22 mouse cellular contexts compared by ENCODE assay signal in the genomic region with DNA sequence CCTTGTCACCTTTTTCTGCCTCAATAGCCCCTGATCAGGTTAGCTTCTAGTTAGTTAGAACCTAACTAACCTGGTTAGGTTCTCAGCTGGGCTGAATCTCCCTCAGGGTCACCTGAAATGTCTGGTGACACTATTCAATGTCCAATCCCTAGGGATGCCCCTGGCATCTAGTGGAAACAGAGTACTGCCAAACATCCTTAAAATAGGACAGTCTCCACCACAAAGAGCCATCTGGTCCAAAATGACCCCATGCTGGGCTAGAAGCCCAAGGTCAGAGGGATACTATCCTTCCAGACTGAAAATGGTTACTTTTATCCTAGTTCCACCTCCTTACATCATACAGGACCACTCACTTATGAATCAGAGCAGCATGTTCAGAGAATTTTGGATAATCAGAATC.
DNase-seq lines count a peak whose midpoint lies in the region; TF ChIP-seq lines count a peak whose summit lies in the region.
"Had no signal": no experiment of that assay in that cellular context is flagged by ENCODE, and none has a peak within 500 bp of the region (broad histone marks: within the 10 kb centered on the region; RNA-seq: fewer than 3 reads in every experiment).

No protein-coding gene starts in this region.

- no peak overlapping the region for H3K4me3 ChIP-seq in left cerebral cortex, adult 2 months
- no peak overlapping the region for H3K4me3 ChIP-seq in cerebellum, adult 2 months (replicated peaks; ENCODE audit: insufficient read depth, low read depth, low read length)
- H3K4me3 ChIP-seq: forebrain, embryonic 13.5 days; heart, embryonic 13.5 days; limb, embryonic 12.5 days; lung, embryonic 15.5 days; midbrain, embryonic 12.5 days had no signal

- no peak overlapping the region for H3K27ac ChIP-seq in left cerebral cortex, adult 2 months
- no peak overlapping the region for H3K27ac ChIP-seq in cerebellum, adult 2 months (ENCODE audit: insufficient read depth, low read length)
- H3K27ac ChIP-seq: forebrain, embryonic 13.5 days; heart, embryonic 13.5 days; hindbrain, embryonic 14.5 days; limb, embryonic 12.5 days; lung, embryonic 15.5 days; midbrain, embryonic 12.5 days; stomach, postnatal 0 days had no signal

- TF ChIP-seq CTCF in left cerebral cortex, adult 2 months (IDR thresholded peaks at IDR 0.05): no peak
- TF ChIP-seq CTCF in cerebellum, adult 2 months (IDR thresholded peaks at IDR 0.05; ENCODE audit: borderline replicate concordance, insufficient read depth, low read depth, low read length): no peak

- intact Hi-C loops in left cerebral cortex, postnatal 4 days (cut with DNase I): no loop called here
- intact Hi-C loops in left cerebral cortex, adult 2 months (cut with DNase I): no loop called here

- DNase-seq in left cerebral cortex, postnatal 4 days: peak; percentile 56
- DNase-seq in left cerebral cortex, adult 2 months (ENCODE audit: extremely low spot score in 1 of 2, low spot score in 2 of 2): no peak
- peak; percentile 66 to 82 for DNase-seq in cerebellum, adult 2 months
- DNase-seq in cerebellum, postnatal 10 days: peak; percentile 88
- DNase-seq in kidney, adult 8-10 months: no peak
- no peak for DNase-seq in embryo, embryonic 10 days (ENCODE audit: low spot score)
- no peak for DNase-seq in natural killer cell, adult 2 months (ENCODE audit: low spot score in 2 of 2)
- DNase-seq: B cell, adult 2 months; gastrocnemius, postnatal 10 days; heart, postnatal 10 days; kidney, adult 18-20 months; layer of hippocampus, postnatal 36 days; right cerebral cortex, adult 18-20 months; thymus, adult 18-20 months; thymus, postnatal 25 days had no signal

- H3K4me1 ChIP-seq in cerebellum, adult 2 months (ENCODE audit: control insufficient read depth, insufficient read depth, low read length): no peaks in the 10 kb centered on the region; the same call in 1 of the 2 replicates
- H3K4me1 ChIP-seq: forebrain, embryonic 13.5 days; limb, embryonic 12.5 days; lung, embryonic 15.5 days; midbrain, embryonic 12.5 days had no signal

- no peak for TF ChIP-seq POLR2A in cerebellum, adult 2 months (IDR thresholded peaks at IDR 0.05; ENCODE audit: borderline replicate concordance, insufficient read depth, low read length)

- H3K27me3 ChIP-seq in cerebellum, adult 2 months (ENCODE audit: control insufficient read depth, insufficient read depth, low read length): no peaks in the 10 kb centered on the region
- H3K27me3 ChIP-seq: forebrain, embryonic 13.5 days; heart, embryonic 13.5 days; limb, embryonic 12.5 days; lung, embryonic 15.5 days; midbrain, embryonic 12.5 days had no signal

Comparison
In these comparisons a context has a peak if more than half of its experiments do, and no peak if none do; other contexts are left out.
1. DNase-seq: peak in left cerebral cortex, postnatal 4 days (single experiment), cerebellum, adult 2 months (2 of 2) and cerebellum, postnatal 10 days (2 of 2); none in left cerebral cortex, adult 2 months (0 of 2), kidney, adult 8-10 months (0 of 2), embryo, embryonic 10 days (single experiment) and natural killer cell, adult 2 months (0 of 2).